Mouse (Mus musculus) neural tube, embryonic 14.5 days (tissue): Measurements from ENCODE around the gene Gstm2. TPM values are rescaled to one million over a fixed set of nuclear protein-coding genes. Genes with fewer than 3 reads are reported as not detected.

Source experiments
- ATAC-seq: fragments of 200-750 bp; cut with Nextera tagmentation; 2 replicates; pipeline ENCODE4 v1.8.0; 2017; ENCODE audit warnings: low read depth, mild to moderate bottlenecking, moderate TSS enrichment, moderate library complexity
- H3K27ac ChIP-seq: fragments of 300-500 bp; sonication (generic); 2 replicates; pipeline ENCODE4 v1.5.1; 2014; ENCODE audit warnings: low read depth, mild to moderate bottlenecking, control low read depth, low read length, moderate library complexity, mixed read lengths
- H3K27me3 ChIP-seq: fragments of 300-500 bp; sonication (generic); 2 replicates; pipeline ENCODE4 v1.6.1; 2014; ENCODE audit warnings: low read length; ENCODE audit not compliant: control insufficient read depth, insufficient read depth
- H3K36me3 ChIP-seq: fragments of 300-500 bp; sonication (generic); 2 replicates; pipeline ENCODE4 v1.6.1; 2014; ENCODE audit warnings: low read length, mixed read lengths; ENCODE audit not compliant: control insufficient read depth, insufficient read depth
- H3K4me1 ChIP-seq: fragments of 300-500 bp; sonication (generic); 2 replicates; pipeline ENCODE4 v1.6.1; 2014; ENCODE audit warnings: low read length; ENCODE audit not compliant: control insufficient read depth, insufficient read depth
- H3K4me2 ChIP-seq: fragments of 300-500 bp; sonication (generic); 2 replicates; pipeline ENCODE4 v1.6.1; 2014; ENCODE audit warnings: mild to moderate bottlenecking, low read depth, low read length, control low read depth
- H3K4me3 ChIP-seq: fragments of 300-500 bp; sonication (generic); 2 replicates; pipeline ENCODE4 v1.5.1; 2014; ENCODE audit warnings: low read depth, low read length, control low read depth, mixed read lengths
- H3K9ac ChIP-seq: fragments of 300-500 bp; sonication (generic); replicated peaks from 2 replicates; pipeline ENCODE4 v1.6.1; 2014; ENCODE audit warnings: low read depth, mild to moderate bottlenecking, control low read depth, low read length, mixed read lengths
- H3K9me3 ChIP-seq: fragments of 300-500 bp; sonication (generic); 2 replicates; pipeline ENCODE4 v1.6.1; 2016; ENCODE audit warnings: low read length; ENCODE audit not compliant: control insufficient read depth
- WGBS: fragments of 180-500 bp; shearing (Covaris S2); extraction: QIAGEN DNeasy Blood & Tissue Kit; methylation state at CpG from one replicate; pipeline ENCODE4 v1.1.7; 2014; 5-methylcytosine and 5-hydroxymethylcytosine counted together
- polyA plus RNA-seq: library from polyadenylated mRNA; unstranded; fragments of >200 nt; fragmentation: Nextera tagmentation; extraction: Ambion mirVana; gene quantifications from 2 replicates; pipeline ENCODE4 v1.2.1, GENCODE M21; 2014

The Gstm2 gene
- polyA plus RNA-seq, 1 experiment from 2014 or later: 1.2 TPM

DNA sequence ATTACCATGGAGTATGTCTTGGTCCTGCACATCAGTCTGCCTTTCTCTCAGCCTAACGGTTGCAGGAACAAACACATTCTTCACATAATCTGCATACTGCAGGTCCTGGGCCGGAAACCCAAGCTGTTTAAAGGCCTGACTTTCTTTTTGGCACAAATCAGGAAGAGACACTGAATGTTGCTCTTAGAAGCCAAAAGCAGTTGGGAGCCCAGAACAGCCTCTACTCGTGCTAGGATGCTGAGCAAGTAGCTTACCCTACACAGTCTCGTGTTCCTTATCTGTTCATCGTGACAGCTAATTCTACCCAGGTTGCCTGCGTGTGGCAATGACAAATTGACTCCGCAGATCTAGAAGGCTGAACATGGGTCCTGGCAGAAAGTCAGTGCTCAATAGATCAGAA lies 45.7 kb downstream of the Gstm2 start:
- Histone ChIP-seq H3K36me3 (no peaks in the 10 kb centered on the region), H3K9me3 (no peaks in the 10 kb centered on the region), H3K9ac (no peak overlapping the region), H3K4me1 (0 out of 2 replicates have a peak, but pooled peaks cover 6% of the 10 kb centered on the region), H3K27me3 (no peaks in the 10 kb centered on the region), H3K27ac (no peak overlapping the region), H3K4me3 (no peak overlapping the region), H3K4me2 (no peak overlapping the region)
- ATAC-seq: no peak
- WGBS: 81% methylated on average over 7 of the region's 7 CpGs

DNA sequence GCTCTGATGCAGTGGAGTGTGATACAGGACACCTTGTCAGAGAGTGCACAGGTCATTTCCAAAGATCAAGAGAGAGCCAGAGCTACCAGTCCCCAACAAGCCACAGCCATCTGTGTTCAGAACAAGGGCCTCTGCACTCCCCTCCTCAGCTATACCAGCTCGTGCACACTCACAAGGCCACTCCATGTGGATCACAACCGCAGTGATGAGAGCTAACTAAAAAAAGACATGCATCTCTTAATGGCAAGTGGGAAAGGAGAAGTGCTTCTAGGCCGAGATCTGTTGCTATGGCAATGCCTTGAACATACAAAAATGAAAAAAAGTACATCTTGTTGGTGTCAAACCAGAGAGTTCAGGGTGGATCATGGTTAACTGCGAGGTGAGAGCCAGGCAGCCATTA lies 46.4 kb downstream of the Gstm2 start:
- no peak overlapping the region for H3K27ac ChIP-seq
- no peaks in the 10 kb centered on the region for H3K9me3 ChIP-seq
- H3K4me1 ChIP-seq: 0 out of 2 replicates have a peak, but pooled peaks cover 6% of the 10 kb centered on the region
- no peaks in the 10 kb centered on the region for H3K27me3 ChIP-seq
- ATAC-seq: no peak
- no peak overlapping the region for H3K4me2 ChIP-seq
- no peak overlapping the region for H3K9ac ChIP-seq
- 66% methylated on average over 4 of the region's 4 CpGs for WGBS
- no peak overlapping the region for H3K4me3 ChIP-seq
- H3K36me3 ChIP-seq: no peaks in the 10 kb centered on the region

DNA sequence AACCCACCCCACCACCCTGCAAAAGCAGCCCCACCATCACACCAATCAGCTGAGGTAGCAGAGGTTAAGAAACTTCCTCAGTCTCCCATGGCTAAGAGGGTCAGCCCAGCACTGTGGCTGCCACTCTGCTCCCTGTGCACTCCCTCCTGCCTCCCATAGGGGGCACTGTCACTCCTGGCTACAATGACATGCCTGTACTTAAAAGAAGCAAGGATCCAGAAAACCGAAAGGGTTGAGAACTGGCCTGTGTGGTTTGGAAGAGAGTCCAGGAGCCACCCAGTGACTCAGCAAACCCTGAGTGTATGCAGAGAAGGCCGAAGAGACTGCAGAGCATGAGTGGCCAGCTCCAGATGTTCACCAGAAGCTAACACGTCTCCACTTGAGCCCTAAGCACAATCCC lies 46.9 kb downstream of the Gstm2 start:
- Histone ChIP-seq H3K27ac (no peak overlapping the region), H3K27me3 (no peaks in the 10 kb centered on the region), H3K9ac (no peak overlapping the region), H3K4me3 (no peak overlapping the region), H3K4me2 (no peak overlapping the region), H3K36me3 (no peaks in the 10 kb centered on the region), H3K9me3 (no peaks in the 10 kb centered on the region), H3K4me1 (0 out of 2 replicates have a peak, but pooled peaks cover 6% of the 10 kb centered on the region)
- no peak for ATAC-seq
- 57% methylated on average over 3 of the region's 3 CpGs for WGBS

DNA sequence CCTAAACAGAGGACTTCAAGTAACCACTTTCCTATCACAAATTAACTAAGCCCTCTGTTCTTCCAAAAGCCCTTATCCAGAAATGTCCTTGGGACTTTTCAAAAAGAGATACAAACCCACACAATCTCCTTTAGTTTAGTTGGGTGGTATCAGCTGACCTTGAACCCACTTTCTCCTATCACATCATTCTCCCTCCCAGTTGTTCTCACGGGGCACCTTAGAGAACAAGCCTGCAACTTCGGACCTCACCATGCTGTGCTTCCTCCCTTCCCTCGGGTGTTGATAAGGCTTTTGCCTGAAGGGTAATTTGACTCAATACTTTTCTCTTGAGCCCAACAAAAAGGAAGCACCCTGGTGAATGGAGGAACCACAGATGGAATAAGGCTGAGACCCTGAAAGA lies 50.4 kb downstream of the Gstm2 start:
- no peak for ATAC-seq
- Histone ChIP-seq H3K36me3 (no peaks in the 10 kb centered on the region), H3K27me3 (no peaks in the 10 kb centered on the region), H3K9ac (no peak overlapping the region), H3K9me3 (no peaks in the 10 kb centered on the region), H3K4me2 (no peak overlapping the region), H3K4me1 (0 out of 2 replicates have a peak, but pooled peaks cover 6% of the 10 kb centered on the region), H3K27ac (no peak overlapping the region), H3K4me3 (no peak overlapping the region)
- 68% methylated on average over 3 of the region's 3 CpGs for WGBS

DNA sequence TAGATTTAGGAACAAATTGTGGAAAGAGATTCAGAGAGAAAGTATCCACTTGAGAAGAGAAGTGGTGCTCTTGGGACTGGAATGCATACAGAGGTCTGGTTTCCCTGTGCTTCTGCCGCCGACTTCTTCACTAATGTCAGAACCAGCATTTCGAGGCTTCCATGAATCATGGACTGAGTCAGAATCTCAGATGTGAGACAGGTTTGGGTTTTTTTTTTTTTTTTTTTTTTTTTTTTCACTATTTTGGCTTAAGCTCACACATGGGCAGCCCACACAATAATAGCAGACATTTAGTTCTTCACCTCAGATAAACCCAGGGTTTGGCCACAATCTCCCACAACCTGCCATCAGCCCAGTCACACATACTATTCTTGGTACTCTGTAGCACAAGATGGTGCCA lies 51.0 kb downstream of the Gstm2 start:
- no peaks in the 10 kb centered on the region for H3K27me3 ChIP-seq
- H3K36me3 ChIP-seq: no peaks in the 10 kb centered on the region
- no peak for ATAC-seq
- no peaks in the 10 kb centered on the region for H3K9me3 ChIP-seq
- no peak overlapping the region for H3K4me2 ChIP-seq
- 0 out of 2 replicates have a peak, but pooled peaks cover 7% of the 10 kb centered on the region for H3K4me1 ChIP-seq
- no peak overlapping the region for H3K27ac ChIP-seq
- WGBS: 93% methylated on average over 3 of the region's 3 CpGs
- H3K4me3 ChIP-seq: no peak overlapping the region
- H3K9ac ChIP-seq: no peak overlapping the region

DNA sequence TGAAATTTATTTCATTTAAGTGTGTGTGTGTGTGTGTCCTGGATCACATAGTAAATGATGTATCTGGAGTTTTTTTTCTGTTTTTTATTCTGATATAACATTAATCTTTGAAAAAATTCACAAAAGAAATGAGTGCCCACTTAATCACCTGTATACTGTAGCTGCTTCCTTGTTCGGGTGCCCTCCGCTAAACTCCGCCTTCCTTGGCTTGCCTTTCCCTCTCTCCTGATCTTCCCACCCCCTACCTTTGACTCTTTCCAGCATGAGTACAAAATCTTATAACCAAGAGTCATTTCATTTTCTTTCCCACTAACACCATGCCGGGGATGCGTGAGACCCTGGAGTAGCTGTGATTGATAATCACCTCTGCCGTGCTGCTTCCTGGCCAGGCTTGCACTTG lies 54.1 kb downstream of the Gstm2 start:
- Histone ChIP-seq H3K27ac (no peak overlapping the region), H3K9ac (no peak overlapping the region), H3K4me3 (no peak overlapping the region), H3K27me3 (no peaks in the 10 kb centered on the region), H3K4me2 (no peak overlapping the region), H3K4me1 (peaks cover 18% of the 10 kb centered on the region), H3K36me3 (no peaks in the 10 kb centered on the region), H3K9me3 (no peaks in the 10 kb centered on the region)
- WGBS: 63% methylated on average over 6 of the region's 6 CpGs
- 0 out of 2 replicates have a peak, but pooled peaks have one; percentile 12 for ATAC-seq

Other genes starting within 250 kb of the Gstm2 start
- 6.3 and 9.3 TPM in 2 replicates for gene Csf1, start 226.0 kb downstream of the Gstm2 start, polyA plus RNA-seq
- not detected in 2 replicates for gene Eps8l3, start 109.2 kb downstream of the Gstm2 start, polyA plus RNA-seq
- 261 and 263 TPM in 2 replicates for gene Gstm5, start 90.6 kb downstream of the Gstm2 start, polyA plus RNA-seq
- gene Gstm7, start 54.6 kb downstream of the Gstm2 start, polyA plus RNA-seq: 69.3 and 70.4 TPM in 2 replicates
- 7.4 and 13.2 TPM in 2 replicates for gene Gstm6, start 42.7 kb downstream of the Gstm2 start, polyA plus RNA-seq
- gene Gstm3, start 17.2 kb downstream of the Gstm2 start, polyA plus RNA-seq: not detected in 2 replicates
- gene Gstm1, start 31.5 kb upstream of the Gstm2 start, polyA plus RNA-seq: 123 and 186 TPM in 2 replicates
- gene Gstm4, start 58.4 kb upstream of the Gstm2 start, polyA plus RNA-seq: 17.7 and 18.6 TPM in 2 replicates
- gene Ampd2, start 100.2 kb upstream of the Gstm2 start, polyA plus RNA-seq: 51.7 and 53.5 TPM in 2 replicates
- gene Gnat2, start 106.3 kb upstream of the Gstm2 start, polyA plus RNA-seq: 0.24 TPM in 1 of 2 replicates, not detected in the other
- 108 and 141 TPM in 2 replicates for gene Gnai3, start 159.7 kb upstream of the Gstm2 start, polyA plus RNA-seq
- gene Gpr61, start 168.4 kb upstream of the Gstm2 start, polyA plus RNA-seq: 2.7 and 4.5 TPM in 2 replicates
- 11.2 TPM in 2 replicates for gene Amigo1, start 199.9 kb upstream of the Gstm2 start, polyA plus RNA-seq
- 2.0 and 2.3 TPM in 2 replicates for gene Cyb561d1, start 214.8 kb upstream of the Gstm2 start, polyA plus RNA-seq
- gene Atxn7l2, start 224.5 kb upstream of the Gstm2 start, polyA plus RNA-seq: 22.0 and 24.0 TPM in 2 replicates
- 0.14 and 0.32 TPM in 2 replicates for gene Sypl2, start 240.2 kb upstream of the Gstm2 start, polyA plus RNA-seq